Mouse (Mus musculus) CH12.LX (cell line): ENCODE measurements around the gene Aig1. TPM values are rescaled to one million over a fixed set of nuclear protein-coding genes. Genes with fewer than 3 reads are reported as not detected.

Experiments used
- DNase-seq: peaks from one replicate; pipeline ENCODE4 v3.0.0-alpha.2; 2013; ENCODE audit errors: extremely low read depth
- H3K27ac ChIP-seq: 2 replicates; pipeline ENCODE4 v1.5.1; 2012; ENCODE audit warnings: low read depth, mild to moderate bottlenecking, control low read depth, moderate library complexity; ENCODE audit not compliant: insufficient read depth
- H3K27me3 ChIP-seq: replicated peaks from 2 replicates; pipeline ENCODE3; 2012; ENCODE audit warnings: inconsistent platforms
- H3K36me3 ChIP-seq, 2 experiments: replicated peaks in 1 of 2; 2 replicates each; pipeline versions ENCODE3 to v1.6.1; 2012; ENCODE audit warnings: inconsistent platforms in 1 of 2, low read length in 1 of 2, mild to moderate bottlenecking in 1 of 2, mixed read lengths in 1 of 2, moderate library complexity in 1 of 2; ENCODE audit not compliant: control insufficient read depth in 1 of 2, insufficient read depth in 1 of 2
- H3K4me1 ChIP-seq, 2 experiments: 2 replicates each; pipeline ENCODE4 v1.6.1; 2012; ENCODE audit warnings: inconsistent platforms in 1 of 2, moderate library complexity in 1 of 2; ENCODE audit not compliant: insufficient read depth in 2 of 2, control insufficient read depth in 1 of 2
- H3K4me2 ChIP-seq: 2 replicates; pipeline ENCODE4 v1.6.1; 2012; ENCODE audit warnings: low read depth, mild to moderate bottlenecking, control low read depth; ENCODE audit not compliant: poor library complexity, insufficient read depth, severe bottlenecking
- H3K4me3 ChIP-seq, 3 experiments: fragments of 150-350 bp in 1 of 3; sonication (generic) in 1 of 3; replicated peaks in 1 of 3; 2 replicates each; pipeline versions ENCODE3 to v1.5.1; 2011 to 2012; ENCODE audit warnings: low read depth in 2 of 3, low read length in 2 of 3, mild to moderate bottlenecking in 2 of 3, moderate library complexity in 2 of 3, control low read depth in 1 of 3, improper control_type of control experiment in 1 of 3, inconsistent platforms in 1 of 3, mixed read lengths in 1 of 3; ENCODE audit not compliant: poor library complexity in 1 of 3
- H3K79me2 ChIP-seq: replicated peaks from 2 replicates; pipeline ENCODE4 v1.6.1; 2012; ENCODE audit warnings: mild to moderate bottlenecking, moderate library complexity; ENCODE audit not compliant: control insufficient read depth, poor library complexity, insufficient read depth, severe bottlenecking; ENCODE audit errors: extremely low read depth
- H3K9ac ChIP-seq: 2 replicates; pipeline ENCODE4 v1.6.1; 2012; ENCODE audit warnings: low read depth, mild to moderate bottlenecking, control low read depth, moderate library complexity; ENCODE audit not compliant: insufficient read depth
- H3K9me3 ChIP-seq: replicated peaks from 2 replicates; pipeline ENCODE3; 2012; ENCODE audit warnings: low read length, inconsistent platforms, mixed read lengths
- CTCF ChIP-seq, 2 experiments: IDR thresholded peaks in 1 of 2; conservative IDR thresholded peaks in 1 of 2; 2 replicates each; pipeline ENCODE4 v1.5.1; 2011 to 2012; ENCODE audit warnings: low read depth in 2 of 2, low read length in 2 of 2, improper control_type of control experiment in 1 of 2, inconsistent platforms in 1 of 2, mild to moderate bottlenecking in 1 of 2, moderate library complexity in 1 of 2
- E2F4 ChIP-seq: IDR thresholded peaks from 2 replicates; pipeline ENCODE4 v1.6.1; 2011; ENCODE audit warnings: low read depth, low read length, improper control_type of control experiment; ENCODE audit not compliant: insufficient replicate concordance
- GABPA ChIP-seq: IDR thresholded peaks from 2 replicates; pipeline ENCODE4 v1.6.1; 2012; ENCODE audit warnings: low read depth, low read length, improper control_type of control experiment, inconsistent platforms; ENCODE audit not compliant: insufficient replicate concordance
- JUND ChIP-seq: conservative IDR thresholded peaks from 2 replicates; pipeline ENCODE4 v1.6.1; 2011; ENCODE audit warnings: low read depth, low read length, improper control_type of control experiment
- MAX ChIP-seq: IDR thresholded peaks from 2 replicates; pipeline ENCODE4 v1.6.1; 2011; ENCODE audit warnings: low read length, improper control_type of control experiment
- MAZ ChIP-seq: IDR thresholded peaks from 2 replicates; pipeline ENCODE4 v1.6.1; 2012; ENCODE audit warnings: low read depth, mild to moderate bottlenecking, inconsistent platforms, low read length, improper control_type of control experiment, moderate library complexity
- MXI1 ChIP-seq: IDR thresholded peaks from 2 replicates; pipeline ENCODE4 v1.6.1; 2011; ENCODE audit warnings: mild to moderate bottlenecking, low read depth, low read length, improper control_type of control experiment
- MYC ChIP-seq: IDR thresholded peaks from 2 replicates; pipeline ENCODE4 v1.6.1; 2011; ENCODE audit warnings: low read depth, mild to moderate bottlenecking, improper control_type of control experiment, low read length
- TBP ChIP-seq: conservative IDR thresholded peaks from 2 replicates; pipeline ENCODE4 v1.6.1; 2011; ENCODE audit warnings: low read depth, low read length, improper control_type of control experiment
- USF2 ChIP-seq: conservative IDR thresholded peaks from 2 replicates; pipeline ENCODE4 v1.6.1; 2011; ENCODE audit warnings: low read depth, low read length, improper control_type of control experiment
- dilution Hi-C: fragments of 300-500 bp; cut with MboI; formaldehyde crosslinking; loops from 2 replicates; pipeline ENCODE4 v1.14.3; 2020; ENCODE audit warnings: low sequenced_read_pairs; ENCODE audit not compliant: extremely low pct_unique_long_range_greater_than_20kb, extremely low pct_ligation_motif_present
- in situ Hi-C: fragments of 300-500 bp; cut with MboI; formaldehyde crosslinking; loops from 3 replicates; pipeline ENCODE4 v1.14.3; 2019; ENCODE audit warnings: low sequenced_read_pairs, low pct_ligation_motif_present, low pct_unique_long_range_greater_than_20kb, mixed read lengths
- polyA plus RNA-seq: library from polyadenylated mRNA; unstranded; fragments of >175 nt; gene quantifications from 2 replicates; pipeline ENCODE4 v1.2.1, GENCODE M21; 2012; ENCODE audit warnings: low read depth; ENCODE audit not compliant: insufficient read length
- total RNA-seq, 2 experiments: library from RNA; depleted of rRNA; stranded (reverse); fragments of 300-350 nt in 1 of 2; fragments of >200 nt in 1 of 2; gene quantifications; 2 replicates each; pipeline ENCODE4 v1.2.3; 2012 to 2014

Aig1 gene
- total and polyA plus RNA-seq, 3 experiments = 1.6 to 10.8 (median 2.4) TPM

GRCm38 (mm10) chr10:13663476-13663875 lies 205.3 kb downstream of the Aig1 start:
- TF ChIP-seq MXI1 (no peak), E2F4 (no peak), MYC (no peak)
- Histone ChIP-seq H3K9me3 (no peaks in the 10 kb centered on the region), H3K27ac (no peak overlapping the region), H3K4me2 (no peak overlapping the region), H3K79me2 (no peaks in the 10 kb centered on the region), H3K4me3 (no peak overlapping the region), H3K27me3 (no peaks in the 10 kb centered on the region), H3K9ac (no peak overlapping the region), H3K36me3 (no peaks in the 10 kb centered on the region), H3K4me1 (no peaks in the 10 kb centered on the region)
- dilution Hi-C loops (no loop called here), in situ Hi-C loops (no loop called here)
- no peak for DNase-seq

GRCm38 (mm10) chr10:13659778-13660177 lies 209.0 kb downstream of the Aig1 start:
- Histone ChIP-seq H3K9ac (no peak overlapping the region), H3K36me3 (no peaks in the 10 kb centered on the region)
- TF ChIP-seq MAX = no peak
- TF ChIP-seq, all 38 proteins: peak for 0
- in situ Hi-C loops = no loop called here
- no peaks in the 10 kb centered on the region for H3K9me3 ChIP-seq
- H3K4me1 ChIP-seq = no peaks in the 10 kb centered on the region
- H3K27me3 ChIP-seq = no peaks in the 10 kb centered on the region
- no peak overlapping the region for H3K4me3 ChIP-seq
- dilution Hi-C loops = no loop called here
- H3K4me2 ChIP-seq = no peak overlapping the region
- H3K27ac ChIP-seq = no peak overlapping the region
- DNase-seq = no peak
- H3K79me2 ChIP-seq = no peaks in the 10 kb centered on the region

GRCm38 (mm10) chr10:13653739-13654462 lies 214.9 kb downstream of the Aig1 start:
- H3K4me2 ChIP-seq = no peak overlapping the region
- H3K79me2 ChIP-seq = no peaks in the 10 kb centered on the region
- H3K9me3 ChIP-seq = no peaks in the 10 kb centered on the region
- H3K4me1 ChIP-seq = no peaks in the 10 kb centered on the region
- in situ Hi-C loops (no loop called here), dilution Hi-C loops (no loop called here)
- no peak for TF ChIP-seq TBP
- no peak for TF ChIP-seq MYC
- TF ChIP-seq CTCF (conservative IDR thresholded peaks at IDR 0.05 in 1 of 2, IDR thresholded peaks at IDR 0.05 in 1 of 2; ENCODE audit: low read depth in 2 of 2, low read length in 2 of 2) = no peak
- no peak for TF ChIP-seq USF2
- no peak for TF ChIP-seq JUND
- no peak for TF ChIP-seq GABPA
- no peak for TF ChIP-seq MAZ
- H3K27me3 ChIP-seq = no peaks in the 10 kb centered on the region
- H3K9ac ChIP-seq = no peak overlapping the region
- no peaks in the 10 kb centered on the region for H3K36me3 ChIP-seq
- H3K27ac ChIP-seq = no peak overlapping the region
- no peak overlapping the region for H3K4me3 ChIP-seq
- no peak for DNase-seq
